Mouse (Mus musculus) heart, postnatal 0 days (tissue): ENCODE data around the gene Nfasc. TPM values are rescaled to one million over a fixed set of nuclear protein-coding genes. Genes with fewer than 3 reads are reported as not detected.

Source experiments
- ATAC-seq: fragments of 200-750 bp; cut with Nextera tagmentation; 2 replicates; pipeline ENCODE4 v1.8.0; 2017; ENCODE audit warnings: low read depth, moderate number of reproducible peaks, moderate library complexity; ENCODE audit not compliant: insufficient read depth
- DNase-seq: peaks from one replicate; pipeline ENCODE4 v3.0.0-alpha.2; 2016; ENCODE audit warnings: low spot score
- H3K27ac ChIP-seq: fragments of 300-500 bp; sonication (generic); 2 replicates; pipeline ENCODE4 v1.5.1; 2014; ENCODE audit warnings: low read depth, mild to moderate bottlenecking
- H3K27me3 ChIP-seq: fragments of 300-500 bp; sonication (generic); 2 replicates; pipeline ENCODE4 v1.6.1; 2014; ENCODE audit warnings: low read length, mixed read lengths; ENCODE audit not compliant: control insufficient read depth, insufficient read depth
- H3K36me3 ChIP-seq: fragments of 300-500 bp; sonication (generic); replicated peaks from 2 replicates; pipeline ENCODE4 v1.6.1; 2014; ENCODE audit warnings: low read length, mixed read lengths; ENCODE audit not compliant: control insufficient read depth, insufficient read depth
- H3K4me1 ChIP-seq: fragments of 300-500 bp; sonication (generic); 2 replicates; pipeline ENCODE4 v1.6.1; 2014; ENCODE audit warnings: antibody characterized with exemption; ENCODE audit not compliant: control insufficient read depth, insufficient read depth
- H3K4me2 ChIP-seq: fragments of 300-500 bp; sonication (generic); 2 replicates; pipeline ENCODE4 v1.6.1; 2014; ENCODE audit warnings: low read depth, mild to moderate bottlenecking, low read length, moderate library complexity
- H3K4me3 ChIP-seq: fragments of 300-500 bp; sonication (generic); 2 replicates; pipeline ENCODE4 v1.5.1; 2014; ENCODE audit warnings: low read depth, low read length
- H3K9ac ChIP-seq: fragments of 300-500 bp; sonication (generic); replicated peaks from 2 replicates; pipeline ENCODE4 v1.6.1; 2014; ENCODE audit warnings: low read depth, low read length, mixed read lengths
- H3K9me3 ChIP-seq: fragments of 300-500 bp; sonication (generic); replicated peaks from 2 replicates; pipeline ENCODE4 v1.6.1; 2016; ENCODE audit warnings: low read length; ENCODE audit not compliant: control insufficient read depth
- CTCF ChIP-seq: IDR thresholded peaks from 2 replicates; pipeline ENCODE4 v1.5.1; 2016; ENCODE audit warnings: antibody characterized with exemption, control low read depth, low read depth
- EP300 ChIP-seq: IDR thresholded peaks from 2 replicates; pipeline ENCODE4 v1.6.1; 2016; ENCODE audit warnings: antibody characterized with exemption, low read depth
- WGBS: fragments of 180-500 bp; shearing (Covaris S2); extraction: QIAGEN DNeasy Blood & Tissue Kit; methylation state at CpG from one replicate; pipeline ENCODE4 v1.1.7; 2014; 5-methylcytosine and 5-hydroxymethylcytosine counted together
- polyA plus RNA-seq: library from polyadenylated mRNA; unstranded; fragments of >200 nt; fragmentation: Nextera tagmentation; extraction: Ambion mirVana; gene quantifications from 2 replicates; pipeline ENCODE4 v1.2.1, GENCODE M21; 2015
- total RNA-seq: library from RNA; depleted of rRNA; stranded (reverse); fragments of >200 nt; gene quantifications from 2 replicates; pipeline ENCODE4 v1.2.3, GENCODE M21; 2014; ENCODE audit warnings: low replicate concordance

The Nfasc gene
- total and polyA plus RNA-seq, 2 experiments from 2014 or later, result 0.08 to 0.11 TPM

DNA sequence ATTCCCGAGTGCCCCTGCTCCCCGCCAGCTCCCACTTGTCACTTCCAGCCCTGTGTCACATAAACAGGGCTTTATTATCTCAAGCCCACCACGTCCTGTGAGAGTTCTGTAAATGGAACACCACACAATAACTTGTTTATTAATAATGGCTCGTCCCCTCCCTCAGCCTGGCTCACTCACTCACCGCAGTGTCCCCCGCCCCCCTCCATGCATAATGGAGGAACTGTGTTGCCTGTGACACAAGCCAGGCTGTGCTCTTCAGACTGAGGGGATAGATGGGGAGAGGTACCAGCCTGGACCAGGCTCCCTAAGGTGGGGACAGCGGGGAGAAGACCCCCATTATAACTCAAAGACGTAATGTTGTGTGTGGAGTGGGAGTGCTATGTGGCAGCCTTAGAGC is 34.3 kb downstream of the Nfasc start:
- Histone ChIP-seq H3K4me2 (no peak overlapping the region), H3K27ac (no peak overlapping the region), H3K36me3 (no peaks in the 10 kb centered on the region), H3K9me3 (no peaks in the 10 kb centered on the region), H3K4me1 (no peaks in the 10 kb centered on the region), H3K4me3 (no peak overlapping the region), H3K27me3 (0 out of 2 replicates have a peak, but pooled peaks cover 8% of the 10 kb centered on the region), H3K9ac (no peak overlapping the region)
- DNase-seq (no peak), ATAC-seq (no peak)
- WGBS, result 49% methylated on average over 8 of the region's 8 CpGs
- no peak for TF ChIP-seq CTCF
- no peak for TF ChIP-seq EP300

DNA sequence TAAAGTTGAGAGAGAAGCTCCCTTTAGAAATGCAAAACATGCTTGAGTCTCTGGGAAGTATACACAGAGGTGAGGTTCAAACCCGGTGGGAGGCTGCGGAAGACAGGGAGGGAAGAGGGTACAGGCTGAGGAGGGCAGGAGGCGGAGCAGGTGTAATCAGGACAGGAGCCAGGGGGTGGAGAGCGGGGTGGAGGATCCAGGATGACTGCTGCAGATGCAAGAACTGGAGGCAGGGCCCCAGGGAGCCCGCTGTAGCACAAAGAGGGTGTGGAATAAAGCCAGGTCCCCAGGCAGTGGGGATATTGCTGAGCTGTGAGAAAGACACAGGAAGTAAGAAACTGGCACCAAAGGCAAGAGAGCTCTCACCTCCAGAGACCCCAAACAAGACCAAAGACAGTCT is 38.1 kb downstream of the Nfasc start:
- no peak for TF ChIP-seq EP300
- no peak for TF ChIP-seq CTCF
- Histone ChIP-seq H3K27ac (no peak overlapping the region), H3K4me2 (no peak overlapping the region), H3K9me3 (no peaks in the 10 kb centered on the region), H3K4me3 (no peak overlapping the region), H3K4me1 (no peaks in the 10 kb centered on the region), H3K36me3 (no peaks in the 10 kb centered on the region), H3K27me3 (0 out of 2 replicates have a peak, but pooled peaks cover 8% of the 10 kb centered on the region), H3K9ac (no peak overlapping the region)
- no peak for ATAC-seq
- WGBS, result 35% methylated on average over 5 of the region's 5 CpGs
- no peak for DNase-seq

- 60% methylated on average over 4 of the region's 4 CpGs for WGBS
- no peak for DNase-seq
- H3K4me2 ChIP-seq, result no peak overlapping the region
Observed at GRCm38 (mm10) chr1:132696926-132697325, 44.7 kb downstream of the Nfasc start.

DNA sequence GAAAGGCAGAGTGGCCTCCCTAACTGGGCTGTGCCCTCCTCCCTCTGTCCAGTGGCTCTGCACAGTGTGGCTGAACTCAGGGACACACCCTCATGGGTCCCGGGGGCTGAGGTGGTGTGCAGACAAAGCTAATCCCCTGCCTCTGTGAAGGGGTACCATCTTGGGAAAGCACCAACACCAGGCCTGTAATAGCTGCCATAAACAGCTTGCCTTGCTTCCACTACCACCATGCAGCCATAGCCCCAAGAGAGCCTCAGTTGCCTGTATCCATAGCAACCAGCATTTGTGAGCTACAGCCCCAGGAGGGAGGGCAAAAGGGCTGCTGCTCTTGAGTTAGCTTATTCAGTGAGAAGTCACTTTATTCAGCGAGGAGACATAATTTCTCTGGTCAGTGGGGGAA is 45.4 kb downstream of the Nfasc start:
- no peak for DNase-seq
- Histone ChIP-seq H3K27me3 (no peaks in the 10 kb centered on the region), H3K9me3 (no peaks in the 10 kb centered on the region), H3K4me1 (no peaks in the 10 kb centered on the region), H3K4me3 (no peak overlapping the region), H3K9ac (no peak overlapping the region), H3K36me3 (no peaks in the 10 kb centered on the region), H3K27ac (no peak overlapping the region), H3K4me2 (no peak overlapping the region)
- 32% methylated on average over 2 of the region's 2 CpGs for WGBS
- no peak for ATAC-seq
- no peak for TF ChIP-seq EP300
- no peak for TF ChIP-seq CTCF

More at GRCm38 (mm10) chr1:132696926-132697325, 44.7 kb downstream of the Nfasc start:
- TF ChIP-seq EP300 (no peak), CTCF (no peak)
- no peaks in the 10 kb centered on the region for H3K9me3 ChIP-seq
- no peak overlapping the region for H3K27ac ChIP-seq
- no peaks in the 10 kb centered on the region for H3K36me3 ChIP-seq
- H3K4me1 ChIP-seq, result no peaks in the 10 kb centered on the region
- no peak for ATAC-seq
- H3K9ac ChIP-seq, result no peak overlapping the region
- no peak overlapping the region for H3K4me3 ChIP-seq
- H3K27me3 ChIP-seq, result no peaks in the 10 kb centered on the region

DNA sequence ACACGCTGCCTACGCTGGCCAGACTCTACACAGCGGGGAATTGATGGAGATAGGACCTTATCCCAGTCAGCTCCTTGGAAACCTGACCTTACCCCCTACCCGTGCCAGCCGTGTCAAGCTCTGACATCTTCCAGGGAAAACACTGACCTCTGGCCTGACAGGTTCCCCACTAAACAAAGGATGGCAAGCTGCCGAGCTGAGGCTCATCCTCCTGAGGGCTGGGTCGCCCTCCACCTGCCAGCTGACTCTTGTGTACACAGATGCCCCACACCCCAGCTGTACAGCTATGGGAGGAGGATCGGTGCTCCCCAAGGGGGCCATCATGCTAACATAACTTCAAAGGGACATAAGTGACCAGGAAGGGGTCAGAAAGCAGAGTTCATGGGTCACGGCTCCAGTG is 47.6 kb downstream of the Nfasc start:
- Histone ChIP-seq H3K27ac (no peak overlapping the region), H3K4me3 (no peak overlapping the region), H3K4me2 (no peak overlapping the region), H3K27me3 (no peaks in the 10 kb centered on the region), H3K9me3 (no peaks in the 10 kb centered on the region), H3K4me1 (no peaks in the 10 kb centered on the region), H3K36me3 (no peaks in the 10 kb centered on the region), H3K9ac (no peak overlapping the region)
- TF ChIP-seq CTCF, result no peak
- no peak for TF ChIP-seq EP300
- no peak for ATAC-seq
- no peak for DNase-seq
- 43% methylated on average over 9 of the region's 9 CpGs for whole genome bisulfite sequencing

- DNase-seq, result no peak
Observed at GRCm38 (mm10) chr1:132689181-132689580, 52.4 kb downstream of the Nfasc start.

More at GRCm38 (mm10) chr1:132689181-132689580, 52.4 kb downstream of the Nfasc start:
- Histone ChIP-seq H3K4me2 (no peak overlapping the region), H3K9ac (no peak overlapping the region), H3K36me3 (no peaks in the 10 kb centered on the region), H3K27ac (no peak overlapping the region), H3K27me3 (no peaks in the 10 kb centered on the region), H3K9me3 (no peaks in the 10 kb centered on the region), H3K4me1 (no peaks in the 10 kb centered on the region), H3K4me3 (no peak overlapping the region)
- ATAC-seq, result no peak
- TF ChIP-seq CTCF, result no peak
- 70% methylated on average over 3 of the region's 3 CpGs for WGBS
